Mouse (Mus musculus) stomach, embryonic 15.5 days (tissue): Measurements from ENCODE around the gene Baz1a. TPM values are rescaled to one million over a fixed set of nuclear protein-coding genes. Genes with fewer than 3 reads are reported as not detected.
A peak's percentile ranks its signal among the peaks of the same experiment; 100 is the strongest.

ENCODE experiments used
- ATAC-seq: fragments of 200-750 bp; cut with Nextera tagmentation; 2 replicates; pipeline ENCODE4 v1.8.0; 2017; ENCODE audit warnings: low read depth, moderate number of reproducible peaks, moderate TSS enrichment; ENCODE audit not compliant: insufficient read depth, low FRiP score
- H3K27ac ChIP-seq: fragments of 300-500 bp; sonication (generic); 2 replicates; pipeline ENCODE4 v1.5.1; 2015; ENCODE audit warnings: mild to moderate bottlenecking, inconsistent platforms
- H3K27me3 ChIP-seq: fragments of 300-500 bp; sonication (generic); replicated peaks from 2 replicates; pipeline ENCODE4 v1.6.1; 2015; ENCODE audit warnings: inconsistent platforms
- H3K36me3 ChIP-seq: fragments of 300-500 bp; sonication (generic); 2 replicates; pipeline ENCODE4 v1.6.1; 2015; ENCODE audit warnings: inconsistent platforms
- H3K4me1 ChIP-seq: fragments of 300-500 bp; sonication (generic); 2 replicates; pipeline ENCODE4 v1.6.1; 2015; ENCODE audit warnings: inconsistent platforms
- H3K4me2 ChIP-seq: fragments of 300-500 bp; sonication (generic); 2 replicates; pipeline ENCODE4 v1.6.1; 2015; ENCODE audit warnings: mild to moderate bottlenecking, inconsistent platforms
- H3K4me3 ChIP-seq: fragments of 300-500 bp; sonication (generic); replicated peaks from 2 replicates; pipeline ENCODE4 v1.5.1; 2015; ENCODE audit warnings: inconsistent platforms
- H3K9ac ChIP-seq: fragments of 300-500 bp; sonication (generic); 2 replicates; pipeline ENCODE4 v1.6.1; 2015; ENCODE audit warnings: inconsistent platforms
- H3K9me3 ChIP-seq: fragments of 300-500 bp; sonication (generic); 2 replicates; pipeline ENCODE4 v1.6.1; 2016; ENCODE audit warnings: inconsistent platforms
- WGBS: fragments of 180-500 bp; shearing (Covaris S2); methylation state at CpG from one replicate; pipeline ENCODE4 v1.1.7; 2015; 5-methylcytosine and 5-hydroxymethylcytosine counted together
- polyA plus RNA-seq: library from polyadenylated mRNA; unstranded; fragments of >200 nt; fragmentation: Nextera tagmentation; extraction: Ambion mirVana; gene quantifications from 2 replicates; pipeline ENCODE4 v1.2.1, GENCODE M21; 2015

Gene Baz1a
- polyA plus RNA-seq, 1 experiment from 2014 or later, result 23.4 TPM

DNA sequence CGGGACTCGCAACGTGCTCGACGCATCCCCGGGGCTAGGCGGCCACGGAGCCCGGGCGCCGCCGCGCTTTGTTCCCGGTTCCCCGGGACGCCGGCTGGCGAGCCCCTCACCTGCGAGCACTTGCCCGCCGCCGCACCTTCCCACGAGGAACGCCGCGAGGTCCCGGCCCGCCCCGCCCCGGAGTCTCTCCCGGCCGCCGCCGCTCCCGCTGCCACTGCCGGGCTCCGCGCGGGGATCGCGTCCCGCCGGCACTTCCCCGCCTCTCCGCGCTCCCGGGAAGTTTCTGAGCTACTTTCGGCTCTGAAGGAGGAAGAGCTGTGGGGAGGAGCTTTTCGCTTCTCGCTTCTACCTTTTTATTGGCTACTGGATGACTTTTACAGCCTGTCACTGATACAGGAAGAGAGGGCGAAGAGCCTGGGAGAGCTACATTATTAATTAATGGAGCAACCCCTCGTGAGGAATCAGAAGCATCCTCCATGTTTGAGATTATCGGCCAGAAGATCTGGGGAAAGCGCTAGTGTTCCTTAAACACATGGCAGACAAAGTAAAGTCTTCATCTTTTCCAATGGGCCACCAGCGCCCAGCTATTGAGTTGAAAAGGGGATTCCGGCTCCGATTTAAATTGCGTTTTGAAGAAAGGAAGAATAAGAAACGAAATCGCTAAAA, 28.0 kb downstream of the Baz1a start, which contains the start of gene Gm20403:
Gene Gm20403, minus strand, starts transcription at position 478 of the 666 bp plus-strand sequence.
- H3K9me3 ChIP-seq, result no peaks in the 10 kb centered on the region
- WGBS, result under 1% methylated on average over 54 of the region's 60 CpGs
- H3K27ac ChIP-seq, result peak within 1 kb of the TSS; percentile 92
- peak; percentile 81 for ATAC-seq
- H3K4me2 ChIP-seq, result peak within 1 kb of the TSS; percentile 86
- H3K9ac ChIP-seq, result peak within 1 kb of the TSS; percentile 81
- H3K4me3 ChIP-seq, result peak within 1 kb of the TSS; percentile 84
- H3K27me3 ChIP-seq, result no peaks in the 10 kb centered on the region
- H3K36me3 ChIP-seq, result no peaks in the 10 kb centered on the region; the same call in 1 of the 2 replicates
- H3K4me1 ChIP-seq, result no peaks in the 10 kb centered on the region

DNA sequence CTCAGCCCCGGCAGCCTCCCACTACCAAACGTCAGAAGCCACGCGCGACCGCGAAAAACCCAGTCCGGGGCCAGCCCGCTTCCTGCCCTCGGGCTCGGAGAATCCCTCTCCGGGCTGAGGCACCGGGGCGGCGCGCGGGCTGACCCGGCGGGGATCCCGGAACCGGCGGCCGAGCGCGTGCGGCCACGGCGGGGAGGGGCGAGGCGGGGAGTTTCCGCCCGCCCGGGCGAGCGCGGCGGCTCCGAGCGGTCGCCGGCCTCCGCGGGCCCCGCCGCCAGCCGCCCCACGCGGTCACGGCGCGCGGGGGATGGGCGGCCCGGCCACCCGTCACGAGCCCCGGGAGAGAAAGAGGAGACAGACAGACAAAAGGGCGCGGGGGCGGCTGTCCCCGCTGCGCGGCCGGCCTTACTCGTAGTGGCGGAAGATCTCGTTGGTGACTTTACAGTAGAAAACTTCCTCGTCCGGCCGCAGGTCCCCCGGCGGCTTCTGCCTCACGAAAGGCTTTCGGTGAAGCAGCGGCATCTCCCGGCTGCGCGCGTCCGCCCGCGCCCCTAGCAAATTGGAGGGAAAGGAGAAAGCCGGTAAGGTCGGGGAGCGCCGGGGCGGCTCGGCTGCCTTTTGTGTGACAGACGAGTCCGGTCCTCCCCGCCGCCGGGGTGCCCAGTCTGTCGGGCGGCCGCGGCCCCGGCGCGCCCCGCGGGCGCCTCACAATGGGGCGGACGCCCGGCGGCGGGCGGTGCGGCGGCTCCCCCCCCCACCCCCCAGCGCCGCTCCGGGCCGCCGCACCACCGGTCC, 28.7 kb downstream of the Baz1a start:
- H3K4me2 ChIP-seq, result peak overlapping the region; percentile 86
- H3K9ac ChIP-seq, result peak overlapping the region; percentile 81
- no peaks in the 10 kb centered on the region for H3K27me3 ChIP-seq
- H3K4me3 ChIP-seq, result peak overlapping the region; percentile 84
- peak; percentile 74 for ATAC-seq
- H3K27ac ChIP-seq, result peak overlapping the region; percentile 92
- under 1% methylated on average over 68 of the region's 117 CpGs for WGBS
- H3K4me1 ChIP-seq, result no peaks in the 10 kb centered on the region
- no peaks in the 10 kb centered on the region; the same call in 1 of the 2 replicates for H3K36me3 ChIP-seq
- no peaks in the 10 kb centered on the region for H3K9me3 ChIP-seq

DNA sequence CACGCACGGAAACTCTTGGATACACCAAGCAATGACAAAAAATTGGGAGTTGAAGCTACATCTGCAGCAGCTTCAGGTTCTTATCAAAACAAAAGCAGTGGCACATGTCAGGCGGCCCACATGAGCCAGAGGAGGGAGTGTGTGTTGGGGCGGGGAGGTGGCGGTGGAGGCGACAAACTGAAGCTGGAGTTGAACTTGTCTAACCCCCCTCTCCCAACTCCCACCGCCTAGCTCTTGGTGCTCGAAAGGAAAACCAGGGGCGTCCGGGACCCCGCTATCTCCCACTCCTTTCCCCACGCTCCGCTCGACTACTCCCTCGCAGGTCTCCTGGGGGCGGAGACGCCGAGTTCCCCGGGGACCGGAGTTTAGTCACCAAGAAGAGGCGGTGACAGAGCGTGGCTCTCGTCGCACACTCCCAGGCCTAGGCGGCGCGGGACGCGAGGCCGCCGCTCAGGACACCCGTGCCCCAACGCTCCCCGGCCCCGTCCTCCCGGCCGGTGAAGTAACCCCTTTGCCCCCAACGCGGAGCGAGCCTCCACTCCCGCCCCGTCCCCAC, 29.4 kb downstream of the Baz1a start:
- peak overlapping the region; percentile 92 for H3K27ac ChIP-seq
- peak overlapping the region; percentile 81 for H3K9ac ChIP-seq
- H3K9me3 ChIP-seq, result no peaks in the 10 kb centered on the region
- no peaks in the 10 kb centered on the region; the same call in 1 of the 2 replicates for H3K36me3 ChIP-seq
- H3K4me3 ChIP-seq, result peak overlapping the region; percentile 84
- H3K4me1 ChIP-seq, result no peaks in the 10 kb centered on the region
- peak overlapping the region; percentile 86 for H3K4me2 ChIP-seq
- WGBS, result 1% methylated on average over 42 of the region's 42 CpGs
- ATAC-seq, result peak; percentile 84
- H3K27me3 ChIP-seq, result no peaks in the 10 kb centered on the region

DNA sequence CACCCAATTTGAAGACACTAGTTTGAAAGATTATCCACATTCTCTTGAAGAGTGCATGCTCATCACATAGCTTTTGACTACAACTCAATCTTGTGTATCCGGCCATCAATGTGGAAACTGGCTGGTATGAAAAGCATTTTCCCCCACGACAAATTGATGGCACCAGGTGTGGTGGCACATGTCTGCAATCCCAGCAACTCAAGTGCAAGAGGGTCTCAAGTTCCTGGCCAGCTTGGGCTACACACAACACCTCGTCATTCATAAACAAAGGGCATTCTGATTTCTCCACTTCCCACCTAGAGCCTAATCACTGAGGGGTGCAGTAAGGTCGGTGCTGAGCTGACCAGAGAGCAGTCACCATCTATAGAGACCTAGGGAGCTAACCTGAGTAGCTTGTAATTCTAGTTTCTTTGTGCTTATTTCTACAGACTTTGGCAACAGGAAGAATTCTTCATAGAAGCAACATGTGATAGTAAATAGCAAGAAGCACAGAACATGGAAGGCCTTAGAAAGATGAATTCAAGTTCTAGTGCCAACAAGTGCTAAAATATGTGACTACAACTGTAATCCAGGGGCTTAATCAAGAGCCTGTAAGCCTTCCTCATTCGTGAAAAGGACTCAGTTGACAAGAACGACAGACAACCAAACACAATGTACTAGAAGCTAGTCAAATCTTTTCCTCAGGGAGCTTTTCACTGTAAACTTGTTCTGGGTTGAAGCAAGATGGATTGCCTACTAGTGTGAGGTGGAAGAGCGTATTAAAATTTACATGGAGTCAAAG, 31.0 kb downstream of the Baz1a start:
- H3K36me3 ChIP-seq, result no peaks in the 10 kb centered on the region; the same call in 1 of the 2 replicates
- no peaks in the 10 kb centered on the region for H3K4me1 ChIP-seq
- no peak overlapping the region for H3K9ac ChIP-seq
- no peak overlapping the region for H3K27ac ChIP-seq
- WGBS, result 73% methylated on average over 7 of the region's 7 CpGs
- H3K4me2 ChIP-seq, result no peak overlapping the region
- no peak overlapping the region for H3K4me3 ChIP-seq
- no peak for ATAC-seq
- H3K9me3 ChIP-seq, result no peaks in the 10 kb centered on the region
- no peaks in the 10 kb centered on the region for H3K27me3 ChIP-seq

DNA sequence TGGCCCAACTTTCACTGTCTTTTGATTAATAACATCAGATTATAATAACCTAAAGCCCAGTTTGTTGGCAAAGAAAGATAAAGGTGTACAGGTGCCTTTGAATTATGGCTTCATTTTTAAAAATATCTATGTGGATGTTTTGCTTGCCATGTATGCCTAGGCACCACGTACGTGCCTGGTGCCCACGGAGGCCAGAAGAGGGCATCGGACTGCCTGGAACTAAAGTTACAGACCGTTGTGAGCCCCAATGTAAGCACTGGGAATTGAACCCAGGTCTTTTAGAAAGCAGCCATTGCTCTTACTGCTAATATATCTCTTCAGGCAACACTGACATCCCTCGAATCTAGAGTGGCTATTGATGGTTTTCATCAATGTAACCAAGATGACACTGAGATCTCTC, 32.2 kb downstream of the Baz1a start:
- Histone ChIP-seq H3K27me3 (no peaks in the 10 kb centered on the region), H3K4me2 (no peak overlapping the region), H3K4me3 (no peak overlapping the region), H3K9ac (no peak overlapping the region), H3K36me3 (no peaks in the 10 kb centered on the region; the same call in 1 of the 2 replicates), H3K9me3 (no peaks in the 10 kb centered on the region), H3K4me1 (no peaks in the 10 kb centered on the region), H3K27ac (no peak overlapping the region)
- 74% methylated on average over 6 of the region's 6 CpGs for WGBS
- ATAC-seq, result no peak

DNA sequence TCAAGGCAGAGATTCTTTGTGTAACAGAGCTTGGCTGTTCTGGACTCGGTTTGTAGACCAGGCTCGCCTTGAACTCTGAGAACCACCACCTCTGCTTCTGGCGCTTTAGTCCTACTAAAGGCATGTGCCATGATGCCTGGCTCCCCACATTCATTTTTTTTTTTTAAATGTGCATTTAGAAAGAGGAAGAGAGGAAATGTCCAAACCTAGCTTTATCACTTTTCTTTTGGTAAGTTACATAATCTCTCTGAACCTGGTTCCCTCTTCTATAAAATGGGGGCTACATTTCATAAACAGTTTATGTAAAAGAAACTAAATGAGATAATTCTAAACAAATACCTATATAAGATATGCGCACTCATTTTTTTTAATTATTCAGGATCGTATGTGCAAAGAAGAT, 33.2 kb downstream of the Baz1a start:
- H3K4me2 ChIP-seq, result no peak overlapping the region
- 73% methylated on average over 5 of the region's 5 CpGs for WGBS
- no peak overlapping the region for H3K4me3 ChIP-seq

DNA sequence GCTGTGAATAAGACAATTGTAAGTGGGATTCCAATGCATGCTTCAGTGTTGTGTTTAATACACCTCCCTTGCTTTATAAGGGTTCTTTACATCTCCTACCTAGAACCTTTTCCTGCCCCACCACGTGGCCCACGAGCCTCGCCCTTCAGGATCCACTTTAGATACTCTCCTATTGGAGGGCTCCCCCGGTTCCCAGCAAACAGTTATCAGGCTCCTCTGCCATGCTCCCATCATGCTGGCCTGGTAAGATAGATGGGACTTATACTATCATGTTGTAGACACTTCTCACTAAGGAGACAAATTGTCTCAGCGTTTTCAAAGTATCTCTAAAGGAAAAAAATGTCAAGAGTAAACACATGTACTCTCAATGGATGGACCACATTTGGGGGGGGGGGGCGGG, 33.6 kb downstream of the Baz1a start:
- H3K27ac ChIP-seq, result no peak overlapping the region
- no peaks in the 10 kb centered on the region for H3K9me3 ChIP-seq
- H3K4me2 ChIP-seq, result no peak overlapping the region
- H3K36me3 ChIP-seq, result no peaks in the 10 kb centered on the region; the same call in 1 of the 2 replicates
- no peak overlapping the region for H3K9ac ChIP-seq
- no peak for ATAC-seq
- H3K27me3 ChIP-seq, result no peaks in the 10 kb centered on the region
- no peak overlapping the region for H3K4me3 ChIP-seq
- WGBS, result 59% methylated on average over 6 of the region's 6 CpGs
- H3K4me1 ChIP-seq, result no peaks in the 10 kb centered on the region

More for the DNA sequence above, 33.2 kb downstream of the Baz1a start:
- no peaks in the 10 kb centered on the region; the same call in 1 of the 2 replicates for H3K36me3 ChIP-seq
- no peaks in the 10 kb centered on the region for H3K9me3 ChIP-seq
- no peaks in the 10 kb centered on the region for H3K4me1 ChIP-seq
- ATAC-seq, result no peak
- no peaks in the 10 kb centered on the region for H3K27me3 ChIP-seq
- H3K9ac ChIP-seq, result no peak overlapping the region
- H3K27ac ChIP-seq, result no peak overlapping the region

DNA sequence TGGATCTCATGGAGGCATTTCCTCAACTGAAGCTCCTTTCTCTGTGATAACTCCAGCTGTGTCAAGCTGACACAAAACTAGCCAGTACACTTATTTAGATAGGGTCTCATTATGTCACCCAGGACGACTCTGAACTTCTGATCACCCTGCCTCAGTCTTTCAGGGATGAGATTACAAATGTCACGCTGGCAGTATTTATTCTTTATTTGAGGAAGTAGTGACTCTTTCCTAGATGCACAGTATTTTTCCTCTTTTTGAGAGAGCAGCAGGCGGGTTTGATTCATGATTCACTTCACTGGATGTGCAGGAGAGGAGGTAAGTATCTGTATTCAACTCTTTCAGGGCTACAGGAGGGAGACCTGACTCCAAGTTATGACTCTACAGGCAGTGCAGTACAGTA, 45.1 kb downstream of the Baz1a start:
- ATAC-seq, result no peak
- 64% methylated on average over 3 of the region's 3 CpGs for WGBS
- Histone ChIP-seq H3K27me3 (no peaks in the 10 kb centered on the region), H3K9me3 (no peaks in the 10 kb centered on the region), H3K4me2 (no peak overlapping the region), H3K36me3 (no peaks in the 10 kb centered on the region), H3K4me3 (no peak overlapping the region), H3K4me1 (no peaks in the 10 kb centered on the region), H3K9ac (no peak overlapping the region), H3K27ac (no peak overlapping the region)

DNA sequence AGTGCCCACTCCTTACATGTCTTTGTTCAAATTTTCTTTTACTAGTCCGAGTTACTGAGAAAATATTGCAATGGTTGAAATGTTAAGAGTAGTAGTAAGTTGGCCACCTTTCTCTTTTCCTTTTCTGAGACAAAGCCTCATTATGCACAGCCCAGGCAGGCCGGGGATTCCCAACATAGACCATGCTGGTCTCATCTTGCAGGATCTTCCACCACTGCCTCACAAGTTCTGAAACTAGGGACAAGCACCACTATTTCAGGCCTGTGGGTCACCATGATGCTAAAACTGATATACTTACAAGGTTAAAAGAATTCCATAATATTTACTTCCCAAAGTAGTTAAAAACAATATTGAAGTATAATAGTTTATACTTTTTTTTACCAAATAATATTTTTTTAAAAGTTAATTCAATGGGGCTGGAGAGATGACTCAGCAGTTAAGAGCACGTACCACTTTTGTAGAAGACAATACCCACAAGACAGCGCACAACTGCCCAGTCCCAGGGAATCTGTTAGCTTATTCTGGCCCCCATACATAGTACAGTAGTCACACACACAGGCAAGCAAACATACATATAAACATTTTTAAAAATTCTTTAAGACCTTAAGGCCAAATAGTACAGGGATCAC, 48.5 kb downstream of the Baz1a start:
- Histone ChIP-seq H3K9me3 (no peaks in the 10 kb centered on the region), H3K4me3 (no peak overlapping the region), H3K36me3 (peaks cover 5% of the 10 kb centered on the region; the same call in 1 of the 2 replicates), H3K27me3 (no peaks in the 10 kb centered on the region), H3K27ac (no peak overlapping the region), H3K4me1 (no peaks in the 10 kb centered on the region), H3K9ac (no peak overlapping the region), H3K4me2 (no peak overlapping the region)
- ATAC-seq, result no peak
- 94% methylated on average over 4 of the region's 4 CpGs for WGBS

DNA sequence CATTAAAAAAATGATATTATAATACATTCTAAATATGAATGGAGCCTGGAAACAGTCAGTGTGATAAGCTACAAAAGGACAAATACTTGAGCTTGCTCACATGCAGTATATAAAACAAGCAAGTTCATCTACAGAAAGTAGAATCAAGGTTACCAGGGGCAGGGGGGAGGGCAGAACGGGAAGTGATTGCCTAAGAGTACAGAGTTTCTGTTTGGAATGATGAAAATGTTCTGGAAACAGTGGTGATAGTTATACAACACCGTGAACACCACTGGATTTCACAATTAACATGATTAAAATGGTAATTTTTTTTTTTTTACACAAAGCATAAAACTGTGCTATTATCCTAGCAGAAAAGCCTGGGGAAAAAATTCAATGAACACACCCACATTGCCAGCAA, 54.6 kb downstream of the Baz1a start:
- Histone ChIP-seq H3K9ac (no peak overlapping the region), H3K27me3 (no peaks in the 10 kb centered on the region), H3K4me3 (no peak overlapping the region), H3K36me3 (peaks cover 5% of the 10 kb centered on the region; the same call in 1 of the 2 replicates), H3K27ac (no peak overlapping the region), H3K9me3 (no peaks in the 10 kb centered on the region), H3K4me1 (no peaks in the 10 kb centered on the region), H3K4me2 (no peak overlapping the region)
- WGBS, result 47% methylated on average over 2 of the region's 2 CpGs
- ATAC-seq, result no peak

DNA sequence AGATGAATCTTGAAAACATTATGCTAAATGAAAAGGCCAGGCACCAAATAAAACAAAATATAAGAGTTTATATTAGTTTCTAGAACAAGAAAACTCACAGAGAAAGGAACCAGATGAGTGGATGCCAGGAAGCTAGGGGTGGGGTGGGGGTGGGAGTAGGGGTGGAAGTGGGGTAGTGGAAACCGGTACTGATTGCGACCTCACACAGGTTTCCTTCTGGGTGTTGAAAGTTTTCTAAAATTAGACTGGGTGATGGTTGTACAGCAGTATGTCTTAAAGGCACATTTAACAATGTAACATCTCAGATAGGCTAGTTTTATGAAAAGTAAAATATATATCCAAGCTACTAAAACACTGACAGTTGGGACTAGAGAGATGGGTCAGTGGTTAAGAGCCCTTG, 57.2 kb downstream of the Baz1a start:
- H3K4me1 ChIP-seq, result no peaks in the 10 kb centered on the region
- H3K9me3 ChIP-seq, result no peaks in the 10 kb centered on the region
- H3K27ac ChIP-seq, result no peak overlapping the region
- 82% methylated on average over 2 of the region's 2 CpGs for WGBS
- no peak overlapping the region for H3K4me3 ChIP-seq
- no peak overlapping the region for H3K4me2 ChIP-seq
- no peaks in the 10 kb centered on the region for H3K36me3 ChIP-seq
- ATAC-seq, result no peak
- H3K27me3 ChIP-seq, result no peaks in the 10 kb centered on the region
- H3K9ac ChIP-seq, result no peak overlapping the region
